Mouse (Mus musculus) megakaryocyte, embryonic 14.5 days (primary cell): ENCODE data around the gene Pitpnm2.

Experiments
- FLI1 ChIP-seq: IDR thresholded peaks from 2 replicates; pipeline ENCODE4 v1.6.1; 2012; ENCODE audit warnings: low read length, inconsistent platforms, mixed read lengths
- GATA1 ChIP-seq: IDR thresholded peaks from 3 replicates; pipeline ENCODE4 v1.6.1; 2012; ENCODE audit warnings: mixed read lengths, low read length, inconsistent platforms, borderline replicate concordance

DNA sequence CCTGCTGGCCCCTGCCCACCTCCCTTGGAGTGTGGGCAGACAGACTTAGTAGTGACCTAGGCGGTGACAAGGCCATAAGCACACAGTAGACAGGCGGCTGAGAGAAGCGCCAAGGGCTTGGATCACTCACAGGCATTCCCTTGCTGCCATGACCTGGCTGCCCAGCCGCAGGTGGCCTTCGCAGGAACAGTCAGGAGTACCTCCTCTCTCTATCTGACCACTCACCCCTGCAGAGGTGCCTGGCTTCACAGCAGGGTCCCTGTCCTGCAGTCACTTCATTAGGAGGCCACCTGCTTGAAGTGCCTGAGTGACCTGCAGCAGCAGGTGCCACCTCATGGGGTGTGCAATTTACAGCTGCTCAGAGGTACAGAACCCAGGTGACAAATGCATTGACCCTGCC is 50.4 kb downstream of the Pitpnm2 start:
- TF ChIP-seq GATA1 (no peak), FLI1 (no peak)
